Mouse (Mus musculus) neutrophil, adult 5-6 weeks (primary cell): ENCODE measurements around the gene Fam102a. TPM values are rescaled to one million over a fixed set of nuclear protein-coding genes. Genes with fewer than 3 reads are reported as not detected.

ENCODE experiments used
- ATAC-seq: fragments of 151-379, 151-347 bp; 2 replicates; pipeline ENCODE4 v1.8.0; 2017; ENCODE audit warnings: mild to moderate bottlenecking, moderate TSS enrichment; ENCODE audit not compliant: insufficient number of reproducible peaks, poor library complexity, low FRiP score, severe bottlenecking; ENCODE audit errors: extremely low read depth
- total RNA-seq: library from RNA; stranded (forward); fragments of 200-1000 nt; gene quantifications from 2 replicates; pipeline ENCODE4 v1.2.3, GENCODE M21; 2017

Fam102a gene
- total RNA-seq, 1 experiment from 2014 or later, result 38.4 TPM

DNA sequence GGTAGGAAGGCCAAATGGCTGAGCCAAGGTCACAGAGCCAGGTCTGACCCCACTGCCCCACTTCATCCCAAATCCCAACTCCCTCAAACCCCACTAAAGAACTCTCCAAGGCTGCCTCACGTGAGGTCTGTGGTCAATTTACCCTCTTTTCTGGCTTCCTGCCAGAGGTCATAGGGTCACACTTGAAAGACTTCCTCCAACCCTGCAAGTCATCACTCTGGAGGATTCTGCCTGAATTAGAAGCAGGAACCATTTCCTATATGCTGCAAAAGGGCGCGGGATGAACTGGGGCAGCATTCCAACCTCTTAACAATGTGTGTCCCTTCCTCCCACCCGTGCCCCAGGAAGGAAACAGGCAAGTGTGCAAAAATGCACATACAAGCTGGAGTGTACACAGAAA is 25.8 kb upstream of the Fam102a start:
- no peak for ATAC-seq

DNA sequence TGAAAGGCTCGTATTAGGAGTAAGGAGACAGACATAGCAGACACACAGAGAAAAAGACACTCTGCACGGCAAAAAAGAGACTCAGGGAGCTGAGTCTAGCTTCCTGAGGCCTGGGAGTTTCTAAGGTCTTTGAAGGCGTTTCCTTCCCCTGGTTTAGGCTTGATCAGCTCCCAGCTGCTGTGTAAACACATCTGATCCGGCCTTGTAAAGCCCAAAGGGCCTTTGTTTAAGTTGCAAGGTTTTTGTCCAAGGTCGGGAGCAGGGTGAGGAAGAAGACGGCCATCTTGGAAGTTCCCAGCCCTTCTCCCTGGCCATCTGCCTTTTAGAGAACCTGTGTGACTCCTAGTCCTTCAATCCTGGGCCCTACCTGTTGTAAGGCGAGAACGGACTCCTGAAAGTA is 25.2 kb upstream of the Fam102a start:
- no peak for ATAC-seq

- no peak for ATAC-seq
Measured at GRCm38 (mm10) chr2:32512592-32512991, 22.5 kb upstream of the Fam102a start.

DNA sequence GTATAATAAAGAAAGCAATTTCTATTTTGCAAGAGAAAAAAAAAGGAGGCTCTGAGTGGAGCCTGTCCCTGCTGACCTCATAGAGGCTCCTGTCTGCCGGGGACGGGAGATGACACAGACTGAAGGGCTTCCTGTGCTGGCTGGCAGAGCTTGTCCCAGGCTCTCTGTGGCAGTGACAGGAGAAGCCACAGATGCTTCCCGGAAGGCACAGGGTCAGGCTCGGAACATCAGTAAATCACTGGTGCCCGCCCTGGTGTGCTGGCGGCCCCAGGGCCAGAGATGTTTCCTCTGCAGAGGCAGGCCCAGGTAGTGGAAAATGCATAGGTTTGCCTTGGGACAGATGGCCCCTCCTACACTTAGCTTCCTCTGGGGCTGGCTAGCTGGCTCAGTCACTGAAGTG is 20.8 kb upstream of the Fam102a start:
- no peak for ATAC-seq

DNA sequence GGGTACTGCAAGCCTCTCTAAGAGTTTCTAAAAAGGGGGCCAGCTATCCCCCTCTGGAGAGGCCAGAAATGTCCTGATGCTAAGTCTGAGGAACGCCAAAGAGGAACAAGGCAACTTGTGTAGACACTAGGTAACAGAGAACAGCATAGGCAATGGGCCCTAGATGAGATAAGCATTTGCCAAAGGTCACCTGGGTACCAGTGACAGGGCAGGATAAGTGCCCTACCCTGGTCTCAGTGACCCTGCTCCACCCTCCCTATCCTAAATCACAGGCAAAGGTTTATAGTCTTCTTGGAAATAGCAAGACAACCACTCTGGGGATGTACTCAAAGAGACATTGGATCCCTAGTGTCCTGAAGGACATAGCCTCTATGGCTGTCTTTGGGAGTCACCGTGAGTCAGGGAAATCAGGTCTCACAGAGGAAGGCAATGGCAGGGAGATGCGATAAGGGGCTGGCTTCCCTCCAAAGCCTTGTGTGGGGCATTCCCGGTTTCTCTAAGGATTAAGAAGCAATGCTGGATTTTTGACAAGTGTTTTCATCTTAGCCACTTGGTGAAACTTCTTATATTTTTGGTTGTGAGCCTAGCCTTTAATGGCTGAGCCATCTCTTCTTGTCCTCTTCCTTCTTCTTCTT is 17.8 kb upstream of the Fam102a start:
- no peak for ATAC-seq

- no peak for ATAC-seq
Measured at GRCm38 (mm10) chr2:32520034-32520990, 14.8 kb upstream of the Fam102a start.

DNA sequence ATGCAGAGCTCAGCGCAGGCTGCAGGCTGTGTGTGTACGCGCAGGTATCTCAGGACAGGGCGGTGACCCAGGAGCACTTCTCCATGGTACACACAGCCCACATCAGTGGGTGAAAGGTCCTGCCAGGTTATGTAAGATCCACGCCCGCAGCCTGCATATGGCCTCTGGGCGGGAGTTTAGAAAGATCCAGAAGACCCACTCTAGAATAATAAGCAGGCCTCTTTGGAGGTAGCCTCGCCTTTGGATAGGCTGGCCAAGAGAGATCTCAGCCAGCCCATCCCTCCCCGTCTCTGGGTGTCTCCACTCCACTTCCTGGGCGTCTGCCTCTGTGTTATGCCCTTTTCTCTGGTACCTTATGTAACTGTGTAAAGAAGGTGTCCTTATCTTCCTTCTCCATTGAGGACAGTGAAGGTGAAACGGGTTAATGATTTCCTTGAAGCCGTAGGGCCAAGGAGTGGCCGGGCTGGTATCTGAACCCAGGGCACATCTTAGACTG is 10.5 kb upstream of the Fam102a start:
- ATAC-seq, result no peak

GRCm38 (mm10) chr2:32525816-32526215 is 9.3 kb upstream of the Fam102a start:
- ATAC-seq, result no peak

DNA sequence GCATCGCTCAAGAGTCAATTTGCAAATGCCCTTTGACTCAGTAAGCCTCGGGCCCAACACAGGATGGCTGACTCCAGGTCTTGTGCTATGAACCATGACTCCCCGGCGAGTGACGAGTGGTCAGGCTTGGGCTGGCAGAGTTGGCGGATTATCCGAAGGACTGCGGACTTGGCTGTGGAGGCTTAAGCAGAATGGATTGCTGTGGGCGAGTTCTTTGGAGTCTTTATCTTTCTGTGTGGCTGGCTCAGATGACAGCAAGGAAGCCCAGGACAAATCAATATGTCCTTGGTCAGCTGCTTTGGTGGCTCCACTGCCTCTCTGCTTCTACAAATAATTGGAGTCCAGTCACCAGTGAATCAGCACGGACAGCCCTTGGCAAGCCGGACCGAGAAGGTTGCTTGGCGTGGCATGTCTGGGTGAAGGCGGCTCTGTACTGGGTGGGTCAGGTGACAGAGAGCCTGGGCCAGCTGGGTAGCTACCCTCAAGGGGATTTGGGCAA is 7.6 kb upstream of the Fam102a start:
- ATAC-seq, result no peak

GRCm38 (mm10) chr2:32528326-32528725 is 6.8 kb upstream of the Fam102a start:
- ATAC-seq, result no peak

- ATAC-seq, result no peak
Measured at GRCm38 (mm10) chr2:32530479-32530878, 4.7 kb upstream of the Fam102a start.

GRCm38 (mm10) chr2:32533163-32533562 is 2.0 kb upstream of the Fam102a start:
- no peak for ATAC-seq

DNA sequence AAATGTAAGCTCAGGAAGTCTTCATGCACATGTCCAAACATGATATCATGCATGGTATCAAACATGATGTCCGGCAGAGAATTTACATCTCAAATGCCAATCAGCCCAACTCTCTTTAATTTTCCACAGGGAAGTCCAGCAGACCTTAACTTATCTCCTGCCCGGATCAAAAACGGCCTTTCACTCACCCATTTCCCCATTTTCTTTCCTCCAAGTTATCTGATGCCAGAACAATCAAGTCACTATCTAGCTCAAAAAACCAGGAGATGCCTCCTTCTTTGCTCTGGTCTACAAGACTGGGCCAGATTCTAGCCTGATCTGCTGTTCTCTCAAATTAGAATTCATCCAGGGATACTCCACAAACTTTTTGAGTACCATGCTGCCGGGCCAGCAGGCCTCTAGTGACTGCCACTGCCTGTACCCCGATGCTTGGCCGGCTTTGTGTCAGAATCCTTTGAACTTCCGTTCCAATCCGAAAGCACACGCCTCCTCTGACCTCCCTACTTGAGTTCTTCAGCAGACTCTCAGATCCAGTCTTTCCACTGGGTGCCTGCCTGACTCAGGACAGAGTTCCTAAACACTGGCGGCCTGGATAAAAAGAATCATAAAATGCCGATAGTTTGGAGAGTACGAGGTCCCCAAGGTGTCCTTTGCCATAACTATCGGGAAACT is 935 bp upstream of the Fam102a start:
- no peak for ATAC-seq

DNA sequence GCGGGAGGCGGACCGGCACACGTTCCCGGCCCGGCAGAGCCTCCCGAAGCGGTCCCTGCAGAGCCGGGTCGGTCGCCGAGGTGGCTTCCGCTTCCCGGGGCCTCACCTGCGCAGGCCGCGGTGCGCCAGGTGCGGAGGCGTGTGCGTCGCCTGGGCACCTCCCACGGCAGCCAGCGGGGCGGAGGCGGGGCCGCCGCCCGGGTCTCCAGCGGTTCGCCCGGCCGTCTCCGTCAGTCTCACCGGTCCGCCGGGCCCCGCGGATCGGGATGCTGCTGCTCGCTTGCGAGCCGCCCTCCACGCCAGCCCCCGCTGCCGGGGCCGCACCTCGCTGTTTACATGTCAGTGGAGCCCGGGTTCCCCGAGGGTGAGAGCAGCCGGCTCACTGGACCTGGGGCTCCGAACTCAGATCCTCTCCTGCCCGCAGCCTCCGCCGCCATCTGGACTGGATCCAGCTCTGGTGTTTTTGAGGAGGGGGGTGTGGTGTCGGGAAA is 414 bp downstream of the Fam102a start:
- no peak for ATAC-seq

DNA sequence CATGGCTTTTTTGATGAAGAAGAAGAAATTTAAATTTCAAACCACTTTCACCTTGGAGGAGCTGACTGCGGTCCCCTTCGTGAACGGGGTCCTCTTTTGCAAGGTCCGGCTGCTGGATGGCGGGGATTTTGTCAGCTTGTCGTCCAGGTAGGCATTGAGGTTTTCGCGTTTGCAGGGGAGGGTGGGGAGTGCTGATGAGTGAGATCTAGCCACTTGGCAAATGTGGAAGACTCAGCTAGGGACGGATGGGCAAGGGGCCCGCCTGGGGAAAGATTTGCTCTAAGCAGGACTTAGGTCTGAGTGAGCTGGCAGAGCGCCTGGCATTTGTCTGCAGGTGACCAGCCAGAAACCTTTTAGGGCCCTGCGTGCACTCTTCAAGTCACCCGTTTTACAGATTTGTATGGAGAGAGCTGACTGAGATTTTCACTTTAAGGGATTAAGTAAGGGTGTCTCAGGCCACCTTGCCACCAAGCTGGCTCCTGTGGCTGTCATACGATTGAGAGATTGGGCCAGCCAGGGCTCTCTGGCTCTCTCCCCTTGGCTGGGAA is 1.0 kb downstream of the Fam102a start:
- ATAC-seq, result no peak

- ATAC-seq, result peak; percentile 45
Measured at GRCm38 (mm10) chr2:32536634-32537359, 1.7 kb downstream of the Fam102a start.

DNA sequence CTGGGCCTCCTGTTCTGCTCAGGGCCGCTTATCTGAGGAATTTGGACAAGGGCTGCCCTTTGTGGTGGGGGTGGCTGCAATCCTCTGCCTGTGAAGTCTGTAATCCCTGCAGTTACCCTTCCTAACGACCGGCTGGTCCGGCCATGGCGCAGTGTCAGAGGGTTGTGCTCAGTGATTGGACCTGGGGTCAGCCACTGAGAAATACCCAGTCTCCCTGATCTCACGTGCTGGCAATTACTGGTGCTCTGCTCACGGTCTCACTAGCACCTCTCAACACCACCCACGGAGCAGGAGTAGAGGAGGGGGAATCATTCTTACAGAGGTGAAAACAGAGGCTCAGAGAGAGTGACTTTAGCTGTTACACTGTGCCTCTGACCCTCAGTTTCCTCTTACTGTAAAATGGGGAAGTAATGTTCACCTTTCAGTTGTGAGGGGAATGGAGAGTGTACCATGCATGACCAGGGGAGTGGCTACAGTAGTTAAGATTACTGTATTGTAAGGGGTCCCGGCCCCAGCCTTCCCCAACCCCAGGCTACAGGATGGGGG is 2.3 kb downstream of the Fam102a start:
- ATAC-seq, result peak; percentile 48

- ATAC-seq, result no peak
Measured at GRCm38 (mm10) chr2:32537941-32538340, 2.8 kb downstream of the Fam102a start.
